Mouse (Mus musculus) neural tube, embryonic 13.5 days (tissue): ENCODE data around the gene Myo7a. TPM values are rescaled to one million over a fixed set of nuclear protein-coding genes. Genes with fewer than 3 reads are reported as not detected.

Experiments used
- ATAC-seq: fragments of 200-750 bp; cut with Nextera tagmentation; 2 replicates; pipeline ENCODE4 v1.8.0; 2017; ENCODE audit warnings: low read depth, mild to moderate bottlenecking, moderate TSS enrichment, moderate library complexity
- H3K27ac ChIP-seq: fragments of 300-500 bp; sonication (generic); replicated peaks from 2 replicates; pipeline ENCODE4 v1.5.1; 2015; ENCODE audit warnings: moderate library complexity, mild to moderate bottlenecking, inconsistent platforms
- H3K27me3 ChIP-seq: fragments of 300-500 bp; sonication (generic); 2 replicates; pipeline ENCODE4 v1.6.1; 2015; ENCODE audit warnings: mild to moderate bottlenecking, inconsistent platforms
- H3K36me3 ChIP-seq: fragments of 300-500 bp; sonication (generic); 2 replicates; pipeline ENCODE4 v1.6.1; 2015; ENCODE audit warnings: mild to moderate bottlenecking, inconsistent platforms
- H3K4me1 ChIP-seq: fragments of 300-500 bp; sonication (generic); replicated peaks from 2 replicates; pipeline ENCODE4 v1.6.1; 2015; ENCODE audit warnings: inconsistent platforms
- H3K4me2 ChIP-seq: fragments of 300-500 bp; sonication (generic); 2 replicates; pipeline ENCODE4 v1.6.1; 2015; ENCODE audit warnings: inconsistent platforms, mild to moderate bottlenecking, moderate library complexity
- H3K4me3 ChIP-seq: fragments of 300-500 bp; sonication (generic); 2 replicates; pipeline ENCODE4 v1.5.1; 2015; ENCODE audit warnings: mild to moderate bottlenecking, inconsistent platforms
- H3K9ac ChIP-seq: fragments of 300-500 bp; sonication (generic); 2 replicates; pipeline ENCODE4 v1.6.1; 2015; ENCODE audit warnings: moderate library complexity, mild to moderate bottlenecking, inconsistent platforms
- H3K9me3 ChIP-seq: fragments of 300-500 bp; sonication (generic); 2 replicates; pipeline ENCODE4 v1.6.1; 2016; ENCODE audit warnings: inconsistent platforms
- WGBS: fragments of 180-500 bp; shearing (Covaris S2); methylation state at CpG from one replicate; pipeline ENCODE4 v1.1.7; 2015; 5-methylcytosine and 5-hydroxymethylcytosine counted together
- polyA plus RNA-seq: library from polyadenylated mRNA; unstranded; fragments of >200 nt; fragmentation: Nextera tagmentation; extraction: Ambion mirVana; gene quantifications from 2 replicates; pipeline ENCODE4 v1.2.1, GENCODE M21; 2015

Myo7a gene
- polyA plus RNA-seq = 13.4 and 14.6 TPM in 2 replicates

DNA sequence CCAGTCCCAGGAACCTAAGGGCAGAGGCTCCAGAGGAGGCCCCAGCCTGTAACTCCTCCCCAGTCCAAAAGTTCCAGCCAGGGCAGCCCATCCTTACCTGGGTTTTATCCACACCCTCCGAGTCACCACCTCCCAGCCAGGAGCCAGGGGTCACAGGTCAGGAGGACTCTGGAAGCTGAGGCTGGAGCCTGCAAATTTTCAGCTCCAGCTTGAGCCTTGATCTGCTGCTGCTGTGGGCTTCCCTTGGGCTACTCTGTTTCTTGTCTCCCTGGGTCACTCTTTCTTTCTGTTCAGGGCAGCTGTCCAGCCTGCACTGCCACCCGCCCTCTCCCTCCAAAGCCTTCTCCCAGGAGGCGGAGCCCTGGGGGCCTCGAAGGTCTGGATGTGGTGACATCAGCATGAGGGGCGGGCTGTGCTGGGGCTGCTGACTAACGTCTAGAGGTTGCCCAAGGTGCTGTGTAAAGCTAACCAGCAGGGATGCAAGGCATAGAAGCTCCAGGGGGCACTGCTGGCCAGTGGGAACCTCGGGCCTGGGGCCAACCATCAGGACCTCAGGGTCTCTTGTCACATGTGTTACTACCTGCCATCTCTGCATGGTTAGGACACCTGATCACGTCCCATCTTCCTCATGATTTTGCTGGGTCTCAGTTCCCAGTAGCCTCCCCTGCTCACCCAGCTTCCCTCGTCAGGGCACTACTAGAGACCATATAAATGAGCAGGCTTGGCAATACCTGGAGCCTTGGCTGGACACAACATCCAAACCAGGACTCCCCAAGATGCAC, at the start of gene Myo7a:
TSS of gene Myo7a (minus strand) at position 346 of the 782 bp plus-strand sequence.
- H3K4me3 ChIP-seq = peak within 1 kb of the TSS; percentile 24
- H3K27ac ChIP-seq = no peak within 1 kb of the TSS
- H3K9me3 ChIP-seq = no peaks in the 10 kb centered on the region
- 40% methylated on average over 9 of the region's 9 CpGs for WGBS
- peak; percentile 24; the same call in 1 of the 2 replicates for ATAC-seq
- peak within 1 kb of the TSS; percentile 57 for H3K4me2 ChIP-seq
- H3K4me1 ChIP-seq = peaks cover 14% of the 10 kb centered on the region; the same call in 1 of the 2 replicates
- peaks cover 9% of the 10 kb centered on the region; the same call in 1 of the 2 replicates for H3K36me3 ChIP-seq
- H3K27me3 ChIP-seq = no peaks in the 10 kb centered on the region
- peak within 1 kb of the TSS; percentile 61 for H3K9ac ChIP-seq

DNA sequence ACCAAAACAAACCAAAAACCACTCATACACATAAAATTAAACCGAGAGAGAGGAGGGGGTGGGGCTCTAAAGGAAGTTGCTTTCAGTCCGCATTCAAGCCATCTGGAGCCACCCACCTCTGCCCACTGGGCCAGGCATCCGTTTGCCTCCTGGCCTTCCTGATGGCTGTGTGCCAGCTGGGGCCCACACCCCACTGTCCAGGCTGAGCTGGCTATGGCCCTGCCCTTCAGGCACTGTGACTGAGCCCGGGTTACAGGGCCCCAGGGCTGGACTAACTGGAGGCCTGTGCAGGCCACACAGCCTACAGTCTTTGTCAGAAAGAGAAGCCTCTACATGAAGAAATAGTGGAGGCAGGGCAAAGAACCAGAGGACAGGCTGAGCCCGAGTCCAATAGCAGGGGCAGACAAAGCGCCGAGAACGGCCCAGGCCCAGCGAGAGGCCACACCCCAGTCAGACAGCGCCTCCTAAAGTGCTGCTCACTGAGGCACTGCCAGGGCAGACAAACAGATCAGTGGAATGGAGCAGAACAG, 45.7 kb upstream of the Myo7a start:
- 40% methylated on average over 10 of the region's 10 CpGs for WGBS
- H3K4me2 ChIP-seq = no peak overlapping the region
- no peaks in the 10 kb centered on the region for H3K27me3 ChIP-seq
- no peak overlapping the region for H3K4me3 ChIP-seq
- H3K9ac ChIP-seq = peak overlapping the region; percentile 50; the same call in 1 of the 2 replicates
- peaks cover 7% of the 10 kb centered on the region; the same call in 1 of the 2 replicates for H3K36me3 ChIP-seq
- ATAC-seq = peak; percentile 25; the same call in 1 of the 2 replicates
- no peaks in the 10 kb centered on the region for H3K9me3 ChIP-seq
- H3K27ac ChIP-seq = peak overlapping the region; percentile 67
- peaks cover 24% of the 10 kb centered on the region for H3K4me1 ChIP-seq

DNA sequence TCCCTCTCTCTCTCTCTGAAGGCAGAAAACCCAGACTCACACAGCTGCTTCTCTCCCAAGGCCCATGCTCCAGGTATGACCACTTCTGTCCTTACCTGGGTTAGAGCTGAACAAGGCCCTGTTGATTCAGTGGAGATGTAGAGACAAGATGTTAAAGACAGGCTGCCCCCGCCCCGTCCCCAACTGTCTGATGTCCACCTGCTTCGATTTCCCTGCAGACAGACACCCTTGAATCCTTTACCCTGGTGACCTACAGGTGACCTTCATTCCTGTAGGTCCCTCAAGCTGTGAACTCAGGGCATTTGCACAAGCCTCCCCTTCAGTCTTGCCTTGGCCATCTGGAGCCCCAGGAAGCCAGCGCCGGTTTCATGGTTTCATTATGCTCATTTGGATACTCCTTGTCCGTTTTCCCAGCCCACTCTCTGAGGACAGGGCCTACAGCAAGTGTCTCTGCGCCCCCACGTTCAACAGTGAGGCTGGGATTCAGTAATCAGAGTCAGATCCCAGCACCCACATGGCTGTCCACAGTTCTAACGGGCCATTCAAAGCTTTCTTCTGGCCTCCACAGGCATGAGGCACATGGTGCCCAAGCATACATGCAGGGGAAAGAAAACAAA, 45.2 kb upstream of the Myo7a start:
- Histone ChIP-seq H3K4me3 (no peak overlapping the region), H3K4me2 (no peak overlapping the region), H3K4me1 (peaks cover 30% of the 10 kb centered on the region), H3K27ac (peak overlapping the region; percentile 67), H3K9ac (no peak overlapping the region; the same call in 1 of the 2 replicates), H3K27me3 (no peaks in the 10 kb centered on the region), H3K9me3 (no peaks in the 10 kb centered on the region), H3K36me3 (peaks cover 7% of the 10 kb centered on the region; the same call in 1 of the 2 replicates)
- ATAC-seq = no peak
- WGBS = 72% methylated on average over 9 of the region's 9 CpGs

DNA sequence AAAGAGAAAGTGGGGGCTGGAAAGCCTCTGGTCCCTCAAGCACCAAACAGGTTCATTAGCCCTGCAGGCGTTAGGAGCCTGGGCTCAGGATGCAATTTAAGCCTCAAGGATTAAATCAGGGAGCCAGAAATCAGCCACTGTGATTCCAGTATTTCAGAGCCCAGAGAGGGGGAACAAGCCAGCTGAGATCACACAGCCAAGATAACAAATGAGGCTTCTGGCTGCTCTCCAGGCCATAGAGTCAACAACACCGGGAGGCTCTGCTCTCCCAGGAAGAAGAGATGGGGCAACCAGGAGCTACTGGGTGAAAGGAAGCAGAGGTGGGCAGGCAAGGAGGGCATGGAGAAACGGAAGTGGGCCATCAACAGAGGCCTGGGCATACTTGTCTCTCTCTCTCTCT, 44.4 kb upstream of the Myo7a start:
- 62% methylated on average over 3 of the region's 3 CpGs for WGBS

DNA sequence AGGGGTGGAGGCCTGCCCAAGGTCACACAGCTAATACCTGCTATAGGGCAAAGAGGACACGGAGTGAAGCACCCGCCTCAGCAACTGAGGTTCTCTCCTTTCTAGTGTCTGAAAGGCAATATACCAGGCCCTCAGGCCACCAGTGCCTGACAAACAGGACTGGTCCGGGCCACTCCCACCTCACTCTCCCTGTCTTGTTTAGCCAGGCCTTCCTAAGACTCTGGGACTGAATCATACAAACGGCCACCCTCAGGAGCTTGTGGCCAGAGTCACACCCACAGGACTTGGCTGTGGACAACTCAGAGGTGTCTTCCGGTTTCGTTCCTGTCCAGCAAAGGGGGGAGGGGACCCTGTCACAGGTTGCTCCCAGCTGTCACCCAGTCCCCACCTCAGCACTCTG, 42.9 kb upstream of the Myo7a start:
- ATAC-seq = no peak
- Histone ChIP-seq H3K27me3 (no peaks in the 10 kb centered on the region), H3K27ac (no peak overlapping the region), H3K4me2 (no peak overlapping the region), H3K36me3 (peaks cover 7% of the 10 kb centered on the region; the same call in 1 of the 2 replicates), H3K9ac (no peak overlapping the region), H3K4me1 (peaks cover 52% of the 10 kb centered on the region), H3K9me3 (no peaks in the 10 kb centered on the region), H3K4me3 (no peak overlapping the region)
- 80% methylated on average over 6 of the region's 6 CpGs for WGBS

More for the DNA sequence above, 44.4 kb upstream of the Myo7a start:
- H3K4me2 ChIP-seq = no peak overlapping the region
- no peaks in the 10 kb centered on the region for H3K9me3 ChIP-seq
- no peak overlapping the region for H3K9ac ChIP-seq
- no peak for ATAC-seq
- H3K4me3 ChIP-seq = no peak overlapping the region
- no peaks in the 10 kb centered on the region for H3K27me3 ChIP-seq
- H3K36me3 ChIP-seq = peaks cover 7% of the 10 kb centered on the region; the same call in 1 of the 2 replicates
- H3K27ac ChIP-seq = no peak overlapping the region
- H3K4me1 ChIP-seq = peaks cover 37% of the 10 kb centered on the region

DNA sequence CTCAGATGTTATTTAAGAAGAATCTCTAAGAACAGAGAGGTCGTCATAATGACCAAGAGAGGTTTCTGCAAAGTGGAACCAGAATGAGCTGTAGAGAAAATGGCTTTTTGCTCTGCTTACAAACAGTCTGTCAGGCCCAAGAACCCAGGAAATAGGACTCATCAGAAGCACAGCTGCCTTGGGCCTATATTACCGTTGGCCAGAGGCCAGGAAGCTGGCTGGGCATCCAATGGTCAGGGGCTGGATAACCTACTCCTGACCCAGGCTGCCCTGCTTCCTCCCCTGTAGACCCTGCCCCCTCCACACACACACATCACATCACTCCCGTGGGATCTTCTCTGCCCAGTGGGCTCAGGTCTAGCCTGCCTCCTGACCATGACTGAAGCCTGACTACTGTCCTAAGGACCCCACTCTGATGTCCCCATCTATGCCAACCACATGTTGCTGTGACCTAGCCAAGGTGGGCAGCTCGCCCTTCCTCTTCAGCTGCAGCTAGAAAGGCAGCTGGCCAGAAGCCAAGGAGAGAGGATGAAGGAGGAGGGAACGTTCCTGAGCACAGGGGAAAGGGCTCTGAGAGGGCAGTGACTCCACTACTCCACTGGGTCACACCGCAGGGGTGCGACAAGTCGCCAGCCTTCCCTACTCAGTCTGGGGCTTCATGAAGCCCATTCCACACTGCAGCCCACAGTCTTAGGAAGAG, 40.9 kb upstream of the Myo7a start:
- peaks cover 63% of the 10 kb centered on the region for H3K4me1 ChIP-seq
- no peak overlapping the region for H3K27ac ChIP-seq
- WGBS = 57% methylated on average over 8 of the region's 8 CpGs

DNA sequence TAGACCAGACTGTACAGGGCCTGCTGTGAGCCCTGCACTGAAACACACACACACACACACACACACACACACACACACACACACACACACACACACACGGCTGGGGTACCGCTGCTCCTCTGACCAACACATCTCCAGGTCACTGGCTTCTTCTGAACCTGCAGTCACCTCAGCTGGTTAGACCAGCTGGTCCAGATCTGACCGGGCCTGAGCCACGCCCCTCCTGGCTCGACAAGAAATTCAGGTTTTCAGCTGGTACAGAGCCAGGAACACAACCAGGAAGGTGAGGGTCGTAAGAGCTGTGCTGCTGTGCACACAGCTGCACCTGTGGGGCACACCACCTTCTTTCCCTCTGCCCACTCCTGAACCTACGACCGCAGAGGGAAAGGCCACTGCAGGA, 39.2 kb upstream of the Myo7a start:
- Histone ChIP-seq H3K9ac (no peak overlapping the region), H3K4me2 (no peak overlapping the region), H3K4me3 (no peak overlapping the region), H3K9me3 (no peaks in the 10 kb centered on the region), H3K4me1 (peaks cover 53% of the 10 kb centered on the region), H3K27ac (no peak overlapping the region), H3K27me3 (no peaks in the 10 kb centered on the region), H3K36me3 (peaks cover 7% of the 10 kb centered on the region; the same call in 1 of the 2 replicates)
- no peak for ATAC-seq
- 53% methylated on average over 8 of the region's 8 CpGs for WGBS

More for the DNA sequence above, 40.9 kb upstream of the Myo7a start:
- ATAC-seq = no peak
- Histone ChIP-seq H3K9me3 (no peaks in the 10 kb centered on the region), H3K4me3 (no peak overlapping the region), H3K36me3 (peaks cover 7% of the 10 kb centered on the region; the same call in 1 of the 2 replicates), H3K9ac (no peak overlapping the region), H3K27me3 (no peaks in the 10 kb centered on the region), H3K4me2 (no peak overlapping the region)

DNA sequence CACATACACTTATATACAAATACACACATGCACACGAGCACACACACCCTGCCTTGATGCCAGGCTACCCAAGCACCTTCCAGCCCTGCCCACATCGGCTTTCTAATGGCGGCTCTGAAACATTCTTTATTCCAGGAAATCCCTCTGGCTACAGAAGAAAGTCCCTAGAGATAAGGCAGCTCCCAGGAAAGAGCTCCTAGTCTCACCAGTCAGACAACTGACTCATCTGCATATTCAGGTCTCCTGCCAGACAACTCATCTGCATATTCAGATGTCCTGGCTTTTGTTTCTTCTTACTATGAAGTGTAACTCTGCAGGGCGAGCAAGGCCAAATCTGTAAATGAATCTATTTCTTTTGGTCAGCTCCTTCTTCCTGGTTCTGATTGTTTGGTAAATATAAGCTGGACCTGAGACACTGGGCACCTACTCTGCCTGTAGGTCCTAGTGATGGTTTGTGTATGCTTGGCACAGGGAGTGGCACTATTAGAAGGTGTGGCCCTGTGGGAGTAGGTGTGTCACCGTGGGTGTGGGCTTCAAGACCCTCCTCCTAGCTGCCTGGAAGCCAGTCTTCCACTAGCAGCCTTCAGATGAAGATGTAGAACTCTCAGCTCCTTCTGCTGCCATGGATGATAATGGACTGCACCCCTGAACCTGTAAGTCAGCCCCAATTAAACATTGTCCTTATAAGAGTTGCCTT, 38.5 kb upstream of the Myo7a start:
- Histone ChIP-seq H3K36me3 (peaks cover 7% of the 10 kb centered on the region; the same call in 1 of the 2 replicates), H3K9me3 (no peaks in the 10 kb centered on the region), H3K27ac (no peak overlapping the region), H3K4me3 (no peak overlapping the region), H3K4me2 (no peak overlapping the region), H3K27me3 (no peaks in the 10 kb centered on the region), H3K9ac (peak overlapping the region; percentile 38; the same call in 1 of the 2 replicates), H3K4me1 (peaks cover 57% of the 10 kb centered on the region)
- no peak for ATAC-seq
- WGBS = 47% methylated on average over 5 of the region's 5 CpGs

DNA sequence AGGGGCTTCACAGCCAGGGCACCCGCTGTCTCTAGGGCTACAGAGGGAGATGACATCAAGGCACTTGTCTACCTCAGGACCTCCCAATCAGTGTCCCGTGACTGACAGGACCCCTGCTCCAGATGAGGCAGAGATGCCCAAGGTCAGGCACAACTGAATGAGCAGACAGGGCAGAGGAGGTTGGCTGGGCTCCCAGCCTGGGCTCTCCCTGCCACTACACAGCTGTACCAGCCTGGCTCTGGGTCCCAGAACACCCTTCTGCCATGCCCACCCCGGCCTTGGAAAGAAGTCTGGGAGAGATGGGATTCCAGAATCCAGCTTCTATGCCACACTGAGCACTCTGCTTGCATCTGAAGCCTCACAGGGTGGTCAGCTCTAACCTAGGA, 36.9 kb upstream of the Myo7a start:
- Histone ChIP-seq H3K9me3 (no peaks in the 10 kb centered on the region), H3K4me1 (peaks cover 72% of the 10 kb centered on the region), H3K9ac (no peak overlapping the region), H3K27ac (no peak overlapping the region), H3K27me3 (no peaks in the 10 kb centered on the region), H3K4me2 (no peak overlapping the region), H3K4me3 (no peak overlapping the region), H3K36me3 (0 out of 2 replicates have a peak, but pooled peaks cover under 1% of the 10 kb centered on the region)
- WGBS = 49% methylated on average over 3 of the region's 3 CpGs
- ATAC-seq = peak; percentile 24

DNA sequence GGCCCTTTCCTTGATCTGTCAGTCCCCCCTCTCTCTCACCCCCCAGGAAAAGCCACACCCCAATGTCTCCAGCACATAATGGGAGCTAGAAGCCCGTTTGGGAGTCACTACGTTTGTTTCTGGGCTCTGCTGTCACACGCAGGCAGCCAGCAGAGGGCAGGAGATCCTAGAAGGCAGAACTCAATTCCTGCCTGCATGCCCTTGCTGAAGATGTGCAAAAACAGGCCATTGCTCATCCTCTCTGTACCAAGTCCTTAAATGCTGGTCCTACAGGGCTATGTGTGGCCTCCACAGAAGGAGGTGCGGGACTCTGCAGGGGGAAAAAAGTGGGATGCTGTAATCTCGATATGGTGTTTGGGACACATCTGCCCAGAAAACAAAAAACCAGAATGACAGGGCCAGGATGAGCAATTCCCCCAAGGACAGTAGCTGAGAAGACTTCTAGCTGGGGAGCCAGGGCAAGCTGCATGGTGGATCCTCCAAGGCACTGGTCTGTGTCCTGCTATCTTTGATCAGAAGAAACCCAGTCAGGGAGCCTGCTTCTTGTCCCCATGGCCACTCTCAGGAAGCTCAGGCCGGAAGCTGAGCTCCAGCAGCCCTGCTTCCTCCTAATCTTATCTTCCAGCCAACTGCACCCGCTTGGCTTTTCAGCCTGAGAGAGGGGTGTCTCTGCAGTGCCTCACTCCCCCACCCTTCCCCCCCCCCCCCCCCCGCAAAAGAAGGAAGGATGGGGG, 36.4 kb upstream of the Myo7a start:
- ATAC-seq = peak; percentile 7; the same call in 1 of the 2 replicates
- Histone ChIP-seq H3K27me3 (no peaks in the 10 kb centered on the region), H3K4me2 (no peak overlapping the region), H3K4me1 (peaks cover 70% of the 10 kb centered on the region), H3K9ac (no peak overlapping the region), H3K27ac (no peak overlapping the region), H3K36me3 (no peaks in the 10 kb centered on the region), H3K9me3 (no peaks in the 10 kb centered on the region), H3K4me3 (no peak overlapping the region)
- 29% methylated on average over 8 of the region's 8 CpGs for whole genome bisulfite sequencing

DNA sequence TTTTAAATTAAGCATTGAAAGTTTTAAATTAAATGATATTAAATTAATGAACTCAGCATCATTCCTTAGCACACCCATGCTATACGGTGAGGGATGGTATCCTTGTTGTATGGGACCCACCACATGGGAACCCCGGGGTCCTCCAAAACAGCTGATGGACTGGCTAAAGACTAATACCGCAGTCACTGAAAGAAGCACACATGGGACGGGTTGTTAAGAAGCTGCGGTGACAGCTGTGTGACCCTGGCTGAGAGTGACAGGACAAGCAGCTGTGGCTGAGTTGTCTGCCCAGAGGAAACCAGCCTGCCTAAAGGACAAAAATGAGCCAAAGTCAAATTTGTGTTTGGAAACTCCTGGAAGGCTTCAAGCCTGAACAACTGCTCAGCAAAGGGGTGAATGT, 34.6 kb upstream of the Myo7a start:
- no peak overlapping the region for H3K4me2 ChIP-seq
- H3K27ac ChIP-seq = no peak overlapping the region
- no peak for ATAC-seq
- no peak overlapping the region for H3K9ac ChIP-seq
- peaks cover 68% of the 10 kb centered on the region for H3K4me1 ChIP-seq
- no peaks in the 10 kb centered on the region for H3K27me3 ChIP-seq
- H3K36me3 ChIP-seq = no peaks in the 10 kb centered on the region
- WGBS = 70% methylated on average over 5 of the region's 5 CpGs
- no peaks in the 10 kb centered on the region for H3K9me3 ChIP-seq
- no peak overlapping the region for H3K4me3 ChIP-seq
